Mouse (Mus musculus) lung, embryonic 14.5 days (tissue): ENCODE results near the gene Bcl2l14. TPM values are rescaled to one million over a fixed set of nuclear protein-coding genes. Genes with fewer than 3 reads are reported as not detected.

ENCODE experiments used
- ATAC-seq: fragments of 200-750 bp; cut with Nextera tagmentation; 2 replicates; pipeline ENCODE4 v1.8.0; 2017; ENCODE audit warnings: mild to moderate bottlenecking, moderate TSS enrichment, moderate library complexity; ENCODE audit not compliant: insufficient read depth
- DNase-seq: peaks from one replicate; pipeline ENCODE4 v3.0.0-alpha.2; 2015
- H3K27ac ChIP-seq: fragments of 300-500 bp; sonication (generic); 2 replicates; pipeline ENCODE4 v1.5.1; 2014; ENCODE audit warnings: low read depth, mild to moderate bottlenecking, moderate library complexity
- H3K27me3 ChIP-seq: fragments of 300-500 bp; sonication (generic); 2 replicates; pipeline ENCODE4 v1.6.1; 2014; ENCODE audit warnings: low read length, control low read depth; ENCODE audit not compliant: insufficient read depth
- H3K36me3 ChIP-seq: fragments of 300-500 bp; sonication (generic); 2 replicates; pipeline ENCODE4 v1.6.1; 2014; ENCODE audit warnings: control low read depth; ENCODE audit not compliant: insufficient read depth
- H3K4me1 ChIP-seq: fragments of 300-500 bp; sonication (generic); 2 replicates; pipeline ENCODE4 v1.6.1; 2014; ENCODE audit warnings: antibody characterized with exemption, control low read depth; ENCODE audit not compliant: insufficient read depth
- H3K4me2 ChIP-seq: fragments of 300-500 bp; sonication (generic); 2 replicates; pipeline ENCODE4 v1.6.1; 2014; ENCODE audit warnings: mild to moderate bottlenecking
- H3K4me3 ChIP-seq: fragments of 300-500 bp; sonication (generic); 2 replicates; pipeline ENCODE4 v1.5.1; 2014; ENCODE audit warnings: low read depth, low read length
- H3K9ac ChIP-seq: fragments of 300-500 bp; sonication (generic); 2 replicates; pipeline ENCODE4 v1.6.1; 2014
- H3K9me3 ChIP-seq: fragments of 300-500 bp; sonication (generic); 2 replicates; pipeline ENCODE4 v1.6.1; 2016; ENCODE audit warnings: low read depth, low read length, control low read depth
- CTCF ChIP-seq: IDR thresholded peaks from 2 replicates; pipeline ENCODE4 v1.5.1; 2016; ENCODE audit warnings: antibody characterized with exemption, low read depth
- WGBS: fragments of 180-500 bp; shearing (Covaris S2); extraction: QIAGEN DNeasy Blood & Tissue Kit; methylation state at CpG from one replicate; pipeline ENCODE4 v1.1.7; 2014; 5-methylcytosine and 5-hydroxymethylcytosine counted together
- polyA plus RNA-seq: library from polyadenylated mRNA; unstranded; fragments of >200 nt; fragmentation: Nextera tagmentation; extraction: Ambion mirVana; gene quantifications from 2 replicates; pipeline ENCODE4 v1.2.1, GENCODE M21; 2014

The Bcl2l14 gene
- polyA plus RNA-seq, 1 experiment from 2014 or later = 2.8 TPM

DNA sequence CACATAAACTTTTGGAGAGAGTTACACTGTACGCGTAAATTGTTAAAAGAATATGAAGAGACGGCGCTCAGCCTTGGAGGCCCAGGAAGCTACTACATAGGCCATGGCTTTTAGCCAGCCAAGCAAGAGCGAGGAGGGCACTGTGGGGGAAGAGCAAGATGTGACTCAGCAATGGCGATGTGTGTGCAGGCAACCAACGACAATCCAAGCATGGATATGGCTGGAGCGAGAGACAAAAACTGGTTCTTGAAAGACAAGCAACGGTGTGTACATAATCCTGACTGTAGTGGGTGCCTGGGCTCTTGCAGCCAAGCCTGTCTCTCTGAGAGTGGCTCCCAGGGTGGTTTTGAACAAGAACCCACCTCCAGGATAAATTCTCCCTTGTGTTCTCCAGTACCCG, 8.7 kb upstream of the Bcl2l14 start:
- TF ChIP-seq CTCF = no peak
- no peaks in the 10 kb centered on the region for H3K27me3 ChIP-seq
- DNase-seq (no peak), ATAC-seq (no peak)
- no peak overlapping the region for H3K27ac ChIP-seq
- no peaks in the 10 kb centered on the region for H3K4me1 ChIP-seq
- no peaks in the 10 kb centered on the region for H3K36me3 ChIP-seq
- no peak overlapping the region for H3K4me2 ChIP-seq
- H3K9me3 ChIP-seq = no peaks in the 10 kb centered on the region
- WGBS = 73% methylated on average over 10 of the region's 10 CpGs
- no peak overlapping the region for H3K4me3 ChIP-seq
- H3K9ac ChIP-seq = no peak overlapping the region

DNA sequence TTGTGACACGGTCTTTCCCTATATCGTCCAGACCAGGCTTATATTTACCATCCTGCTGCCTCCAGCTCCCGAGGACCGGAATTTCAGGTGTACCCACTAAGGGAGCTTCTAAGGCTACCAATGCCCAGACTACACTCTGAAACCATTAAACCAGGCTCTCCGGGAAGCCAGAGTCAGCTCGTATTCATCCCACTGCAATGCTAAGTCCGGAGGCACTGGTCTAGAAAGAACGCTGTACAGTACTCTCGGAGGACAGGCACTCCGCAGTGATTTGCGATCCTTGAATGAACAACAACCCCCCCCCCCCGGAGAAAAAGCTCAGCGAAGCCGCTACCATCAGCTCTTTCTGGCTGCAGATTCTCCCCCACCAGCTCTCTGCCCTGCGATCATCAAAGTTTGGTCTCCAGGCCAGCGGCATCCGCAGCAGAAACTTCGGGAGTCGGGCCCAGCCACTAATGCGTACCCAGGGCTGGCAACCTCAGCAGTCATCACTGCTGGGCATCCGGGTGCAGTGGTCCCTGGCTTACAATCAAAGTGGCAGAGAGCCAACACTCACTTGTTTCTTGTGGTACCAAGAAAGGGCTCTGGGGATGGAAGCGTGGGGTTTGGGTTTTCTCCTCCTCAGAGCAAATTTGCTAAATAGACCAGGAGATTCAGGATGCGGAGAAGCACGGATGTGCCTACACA, 7.6 kb upstream of the Bcl2l14 start:
- no peak overlapping the region for H3K4me2 ChIP-seq
- DNase-seq = no peak

DNA sequence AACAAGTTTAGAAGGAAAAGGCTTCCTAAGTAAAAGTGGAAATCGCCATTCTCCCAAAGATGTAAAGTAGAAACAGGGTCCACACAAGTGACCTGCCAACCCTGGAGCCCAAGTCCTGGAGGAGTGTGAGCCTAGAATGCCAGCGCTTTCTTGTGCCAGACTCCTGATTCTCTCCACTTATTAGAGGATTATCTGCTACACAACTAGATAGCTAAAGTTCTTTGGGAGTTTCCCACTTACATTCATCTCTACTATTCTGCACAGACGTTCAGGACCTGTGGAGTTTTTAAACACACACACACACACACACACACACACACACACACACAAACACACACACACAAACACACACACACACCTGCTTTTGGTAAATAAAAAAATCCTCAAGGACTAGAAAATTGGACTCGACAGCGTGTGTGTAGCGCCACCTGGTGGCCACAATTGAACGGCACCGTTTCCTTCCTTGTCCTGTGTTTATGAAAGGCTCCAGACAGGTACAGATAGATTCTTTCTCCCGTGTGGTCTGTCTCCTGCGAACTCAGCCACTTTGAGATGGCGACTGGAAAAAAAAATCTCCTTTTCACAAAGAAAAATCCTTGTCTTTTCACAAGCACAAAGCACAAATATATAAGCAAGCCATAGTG, 6.7 kb upstream of the Bcl2l14 start:
- Histone ChIP-seq H3K27ac (no peak overlapping the region), H3K9ac (no peak overlapping the region), H3K4me2 (no peak overlapping the region), H3K4me3 (no peak overlapping the region), H3K4me1 (no peaks in the 10 kb centered on the region), H3K36me3 (no peaks in the 10 kb centered on the region), H3K27me3 (no peaks in the 10 kb centered on the region), H3K9me3 (no peaks in the 10 kb centered on the region)
- peak; percentile 96 for TF ChIP-seq CTCF
- ATAC-seq (no peak), DNase-seq (peak; percentile 91)
- WGBS = 16% methylated on average over 11 of the region's 11 CpGs

More for the DNA sequence above, 7.6 kb upstream of the Bcl2l14 start:
- ATAC-seq = peak; percentile 21; the same call in 1 of the 2 replicates
- no peaks in the 10 kb centered on the region for H3K9me3 ChIP-seq
- H3K36me3 ChIP-seq = no peaks in the 10 kb centered on the region
- no peaks in the 10 kb centered on the region for H3K4me1 ChIP-seq
- no peak overlapping the region for H3K27ac ChIP-seq
- 72% methylated on average over 24 of the region's 24 CpGs for WGBS
- no peak overlapping the region for H3K4me3 ChIP-seq
- H3K27me3 ChIP-seq = no peaks in the 10 kb centered on the region
- H3K9ac ChIP-seq = no peak overlapping the region
- no peak for TF ChIP-seq CTCF

DNA sequence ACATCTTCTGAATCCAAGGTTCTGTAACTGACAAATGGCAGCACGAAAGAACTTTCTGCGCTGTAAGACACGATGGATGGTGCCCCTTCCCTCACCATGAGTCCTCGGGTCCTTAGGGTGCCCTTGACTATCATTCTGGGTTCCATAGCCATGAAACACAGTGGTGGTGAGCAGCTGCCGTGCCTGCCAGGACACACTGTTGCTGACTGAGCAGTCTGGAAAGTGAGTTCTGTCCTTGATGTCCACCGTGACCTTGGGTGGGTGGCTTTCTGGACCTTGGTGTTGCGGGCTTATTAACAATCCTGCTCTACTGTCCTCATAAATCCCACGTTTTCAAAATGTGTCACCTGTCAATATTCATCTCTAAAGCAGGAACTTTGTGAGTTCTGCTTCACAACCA, 6.2 kb upstream of the Bcl2l14 start:
- no peak overlapping the region for H3K27ac ChIP-seq
- H3K9me3 ChIP-seq = no peaks in the 10 kb centered on the region
- H3K9ac ChIP-seq = no peak overlapping the region
- WGBS = 60% methylated on average over 8 of the region's 8 CpGs
- DNase-seq = no peak
- H3K36me3 ChIP-seq = no peaks in the 10 kb centered on the region
- TF ChIP-seq CTCF = no peak
- no peak overlapping the region for H3K4me2 ChIP-seq
- no peaks in the 10 kb centered on the region for H3K4me1 ChIP-seq
- no peaks in the 10 kb centered on the region for H3K27me3 ChIP-seq
- no peak for ATAC-seq
- no peak overlapping the region for H3K4me3 ChIP-seq

GRCm38 (mm10) chr6:134390837-134391236, 5.3 kb upstream of the Bcl2l14 start:
- no peak overlapping the region for H3K4me3 ChIP-seq
- H3K9me3 ChIP-seq = no peaks in the 10 kb centered on the region
- TF ChIP-seq CTCF = no peak
- H3K27me3 ChIP-seq = no peaks in the 10 kb centered on the region
- no peak overlapping the region for H3K27ac ChIP-seq
- no peaks in the 10 kb centered on the region for H3K4me1 ChIP-seq
- ATAC-seq (no peak), DNase-seq (no peak)
- H3K4me2 ChIP-seq = no peak overlapping the region
- no peak overlapping the region for H3K9ac ChIP-seq
- 61% methylated on average over 2 of the region's 2 CpGs for WGBS
- H3K36me3 ChIP-seq = no peaks in the 10 kb centered on the region

- WGBS = 35% methylated on average over 16 of the region's 16 CpGs
- ATAC-seq (peak; percentile 6; the same call in 1 of the 2 replicates), DNase-seq (peak; percentile 90)
- TF ChIP-seq CTCF = peak; percentile 78
- Histone ChIP-seq H3K9me3 (no peaks in the 10 kb centered on the region), H3K36me3 (no peaks in the 10 kb centered on the region), H3K27me3 (no peaks in the 10 kb centered on the region), H3K4me2 (no peak overlapping the region), H3K4me1 (no peaks in the 10 kb centered on the region), H3K27ac (no peak overlapping the region), H3K4me3 (no peak overlapping the region), H3K9ac (no peak overlapping the region)
Measured at GRCm38 (mm10) chr6:134402914-134403683, 7.0 kb downstream of the Bcl2l14 start.

DNA sequence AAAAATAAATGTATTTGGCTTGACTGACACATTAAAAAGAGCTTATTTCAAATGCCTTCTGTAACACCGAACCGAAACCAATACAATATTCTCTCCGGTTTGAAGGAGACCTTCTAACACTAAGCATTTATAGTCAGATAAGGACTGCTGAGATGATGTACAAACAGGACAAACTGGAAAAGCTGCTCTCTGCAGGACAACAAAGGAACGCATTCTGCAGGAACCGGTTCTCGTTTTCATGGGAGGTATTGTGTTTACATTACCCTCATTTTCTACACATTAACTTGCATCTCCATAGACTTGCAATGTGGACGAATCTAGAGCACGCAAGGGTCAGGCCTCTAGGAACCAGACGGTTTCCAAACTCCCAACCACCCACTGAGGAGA, 7.6 kb downstream of the Bcl2l14 start:
- no peaks in the 10 kb centered on the region for H3K27me3 ChIP-seq
- H3K9me3 ChIP-seq = no peaks in the 10 kb centered on the region
- WGBS = 62% methylated on average over 9 of the region's 9 CpGs
- no peak overlapping the region for H3K9ac ChIP-seq
- peak; percentile 66 for DNase-seq
- H3K27ac ChIP-seq = no peak overlapping the region
- peak; percentile 58; the same call in 1 of the 2 replicates for ATAC-seq
- no peaks in the 10 kb centered on the region for H3K4me1 ChIP-seq
- H3K4me3 ChIP-seq = no peak overlapping the region
- no peaks in the 10 kb centered on the region for H3K36me3 ChIP-seq
- no peak overlapping the region for H3K4me2 ChIP-seq
- no peak for TF ChIP-seq CTCF
